Mouse (Mus musculus): ENCODE results near the gene Kat6b. TPM values are rescaled to one million over a fixed set of nuclear protein-coding genes. Genes with fewer than 3 reads are reported as not detected.
"Not testable (repeated sequence)": the region's sequence is repeated elsewhere in the genome, so short reads cannot be mapped to it uniquely, and the experiment has no call there.

Kat6b gene
- total RNA-seq, 2 experiments from 2014 or later: 17.2 to 22.3 TPM

DNA sequence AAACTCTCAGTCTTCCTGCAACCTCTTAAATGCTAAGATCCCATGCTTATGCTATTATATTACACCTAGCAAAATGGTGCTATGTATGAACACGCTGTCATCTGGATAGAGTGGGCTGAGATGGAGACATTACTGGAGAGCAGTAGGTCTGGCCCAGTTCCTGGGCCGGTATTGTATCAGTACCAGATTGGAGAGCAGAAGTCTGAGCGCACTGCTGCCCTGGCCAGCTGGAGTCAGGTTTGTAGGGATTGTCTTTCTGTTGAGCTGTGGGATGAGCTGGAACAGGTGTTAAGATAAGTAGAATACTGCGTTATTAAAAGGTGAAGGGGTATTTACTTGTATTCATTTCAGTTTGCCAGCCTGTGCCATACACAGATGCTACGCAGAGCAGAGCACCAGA, 34.3 kb downstream of the Kat6b start:
- intact Hi-C loops (cut with DNase I; ENCODE audit: low total_unique reads): no loop called here
- DNase-seq: no peak

DNA sequence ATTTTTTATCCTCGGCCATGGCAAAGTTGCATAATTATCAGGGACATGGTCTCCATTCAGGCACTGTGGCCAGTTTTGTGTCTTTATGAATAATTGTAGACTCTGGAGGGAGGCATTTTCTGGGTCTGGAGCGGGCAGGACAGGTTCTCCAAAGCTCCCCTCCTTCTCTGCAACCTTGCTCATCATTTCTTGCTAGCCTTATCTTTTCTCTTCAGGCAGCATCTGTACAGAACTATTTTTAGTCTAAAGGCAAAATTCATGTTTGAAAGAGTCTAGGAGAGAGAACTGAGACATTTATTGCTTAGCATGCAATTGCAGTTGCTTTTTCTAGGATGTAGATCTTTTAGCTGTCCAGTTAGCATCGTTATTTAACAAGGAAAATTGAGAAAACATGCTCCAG, 38.1 kb downstream of the Kat6b start:
- intact Hi-C loops (cut with DNase I; ENCODE audit: low total_unique reads): no loop called here
- DNase-seq: no peak

DNA sequence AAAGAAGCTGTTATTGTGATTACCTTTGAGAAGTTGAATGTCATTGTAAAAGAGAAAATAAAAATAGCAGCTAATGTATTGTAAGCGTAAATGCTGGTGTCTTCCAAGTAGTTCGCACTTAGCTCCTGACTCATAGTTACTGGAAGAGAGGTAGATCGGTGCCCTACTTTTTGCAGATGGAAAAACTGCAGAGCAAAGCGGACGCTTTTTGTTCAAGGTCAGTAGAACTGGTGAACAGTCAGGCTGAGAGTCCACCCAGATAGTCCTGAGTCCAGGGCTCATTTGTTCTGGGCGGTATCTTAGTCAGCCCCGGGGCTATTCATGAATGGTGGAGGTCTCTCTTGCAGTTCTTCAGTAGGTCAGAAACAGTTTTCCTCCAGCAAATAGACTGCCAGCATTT, 39.3 kb downstream of the Kat6b start:
- intact Hi-C loops (cut with DNase I; ENCODE audit: low total_unique reads): no loop called here
- DNase-seq: no peak

DNA sequence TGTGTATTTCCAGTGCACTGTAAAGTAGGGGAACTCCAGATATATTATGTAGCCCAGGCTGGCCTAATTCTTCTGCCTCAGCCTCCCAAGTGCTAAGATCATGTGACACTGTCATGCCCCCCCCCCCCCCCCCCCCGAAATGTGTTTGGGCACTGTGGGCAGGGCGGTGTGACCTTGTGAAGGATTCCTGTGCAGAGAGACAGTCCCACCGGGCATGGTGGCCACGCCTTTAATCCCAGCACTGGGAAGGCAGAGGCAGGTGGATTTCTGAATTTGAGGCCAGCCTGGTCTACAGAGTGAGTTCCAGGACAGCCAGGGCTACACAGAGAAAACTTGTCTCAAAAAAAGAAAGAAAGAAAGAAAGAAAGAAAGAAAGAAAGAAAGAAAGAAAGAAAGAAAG, 40.3 kb downstream of the Kat6b start:
- DNase-seq; intact Hi-C loops (cut with DNase I; ENCODE audit: low total_unique reads): not testable (repeated sequence)

DNA sequence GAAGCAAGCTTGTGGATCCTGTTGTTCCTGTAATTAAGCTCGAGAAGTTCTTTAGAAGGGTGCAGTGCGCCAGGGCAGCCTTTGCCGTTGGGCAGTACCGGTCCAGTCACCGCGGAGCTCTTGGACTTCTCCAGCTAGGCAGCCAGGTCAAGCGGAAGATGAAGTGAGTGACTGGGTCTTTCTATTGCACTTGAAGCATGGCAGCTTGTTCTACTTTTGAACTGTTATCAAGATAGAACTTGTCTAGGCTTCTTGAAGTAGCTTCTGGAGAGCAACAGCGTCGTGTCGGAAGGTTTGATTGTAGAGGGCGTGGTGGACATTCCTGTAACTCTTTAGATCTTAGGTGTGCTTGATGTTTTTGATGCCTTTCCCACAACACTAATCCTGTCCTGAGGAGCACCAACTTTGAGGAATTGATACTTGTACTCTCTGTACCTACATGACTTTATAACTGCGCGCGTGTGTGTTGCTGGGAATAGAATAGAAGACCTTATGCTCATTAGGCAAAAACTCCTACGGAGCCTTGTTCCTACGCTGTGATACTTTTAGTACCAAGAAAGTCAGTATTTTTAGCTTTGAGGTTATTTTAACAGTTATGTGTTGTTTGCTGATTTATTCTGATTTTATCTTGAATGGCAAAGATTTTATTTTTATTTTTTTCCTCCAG, 41.2 kb downstream of the Kat6b start:
- DNase-seq: no peak
- intact Hi-C loops (cut with DNase I; ENCODE audit: low total_unique reads): no loop called here

DNA sequence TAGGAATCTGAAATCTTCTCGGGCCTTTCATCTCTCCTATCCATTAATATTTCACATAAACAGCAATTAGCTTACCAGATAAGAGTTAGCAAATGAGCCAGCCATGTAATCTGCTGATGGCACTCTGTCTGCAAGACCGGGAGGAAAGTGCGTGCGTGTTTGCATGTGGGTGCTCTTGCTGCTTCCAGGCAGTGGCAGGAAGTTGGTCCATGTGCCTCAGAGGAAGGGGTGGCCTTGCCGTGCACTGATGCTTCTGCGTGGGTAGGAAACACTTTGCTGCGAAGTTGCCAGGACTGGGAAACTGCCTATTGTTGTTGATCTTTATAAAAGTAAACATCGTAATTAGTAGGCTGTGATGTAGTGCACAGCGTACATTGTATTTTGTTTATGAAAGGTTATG, 42.0 kb downstream of the Kat6b start:
- DNase-seq: no peak
- intact Hi-C loops (cut with DNase I; ENCODE audit: low total_unique reads): no loop called here

DNA sequence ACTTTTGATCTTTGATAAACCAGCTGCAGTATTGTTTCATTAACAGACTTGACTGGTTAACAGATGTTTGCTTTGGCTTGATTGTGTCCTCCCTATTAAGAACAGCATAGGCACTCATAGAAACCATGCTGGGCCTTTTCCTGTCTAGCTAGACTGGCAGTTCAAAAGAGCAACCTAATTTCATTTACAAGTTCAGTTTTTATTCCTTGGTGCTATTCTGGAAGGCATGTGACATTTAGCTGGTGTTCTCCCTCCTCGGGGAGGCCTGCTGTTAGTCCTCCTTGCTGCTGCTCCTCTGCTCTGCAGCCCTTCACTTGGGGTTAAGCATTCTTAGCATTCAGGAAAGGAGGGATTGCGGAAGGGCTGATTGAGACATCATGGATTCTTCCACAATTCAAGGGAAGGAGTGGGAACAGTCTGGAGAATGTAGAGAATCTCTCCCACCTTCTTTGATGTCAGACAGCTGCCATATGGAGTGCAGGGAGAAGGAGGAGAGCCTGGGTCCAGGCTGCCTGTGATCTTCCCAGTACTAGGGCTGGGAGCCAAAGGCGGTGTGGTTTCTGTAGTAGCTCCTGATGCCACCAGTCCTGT, 42.7 kb downstream of the Kat6b start:
- intact Hi-C loops (cut with DNase I; ENCODE audit: low total_unique reads): no loop called here
- peak; percentile 38 for DNase-seq

DNA sequence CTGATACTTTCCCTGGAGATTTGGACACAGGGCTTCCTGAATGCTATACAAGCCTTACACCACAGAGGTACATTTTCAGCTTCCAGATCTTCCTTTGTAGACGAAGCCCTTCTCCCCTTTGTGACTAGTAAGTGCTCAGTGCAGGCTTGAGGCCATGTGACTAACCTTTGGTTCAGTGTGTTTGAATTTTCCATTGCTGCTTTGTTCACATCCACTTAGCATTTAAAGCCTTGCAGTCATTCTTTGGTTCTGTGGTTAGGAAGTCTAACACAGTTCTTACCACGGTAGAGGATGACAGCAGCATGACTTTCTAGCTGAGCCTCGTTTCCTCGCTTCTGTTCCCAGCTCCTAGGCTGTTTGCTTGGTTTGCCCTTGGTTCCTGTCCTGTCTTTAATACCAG, 44.4 kb downstream of the Kat6b start:
- DNase-seq: no peak
- intact Hi-C loops (cut with DNase I; ENCODE audit: low total_unique reads): no loop called here

DNA sequence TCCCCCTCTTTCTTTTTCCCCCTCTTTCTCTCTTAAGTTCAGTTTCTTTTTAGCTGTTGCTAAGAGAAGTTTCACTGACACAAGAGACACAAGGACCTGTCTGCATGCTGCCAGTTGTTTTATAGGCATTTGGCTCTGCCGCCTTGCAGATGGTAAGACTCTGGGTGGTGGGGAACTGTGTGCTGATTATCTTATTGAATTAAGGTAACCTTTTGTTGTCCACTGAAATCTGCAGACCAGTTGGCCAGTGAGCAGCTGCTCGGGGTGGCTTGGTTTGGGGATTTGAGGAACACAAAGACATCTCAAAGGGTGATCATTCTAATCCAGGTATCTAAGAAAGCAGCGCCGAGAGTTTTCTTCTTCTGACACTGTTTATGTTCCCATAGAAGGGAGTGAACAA, 52.3 kb downstream of the Kat6b start:
- DNase-seq: no peak
- intact Hi-C loops (cut with DNase I; ENCODE audit: low total_unique reads): no loop called here

DNA sequence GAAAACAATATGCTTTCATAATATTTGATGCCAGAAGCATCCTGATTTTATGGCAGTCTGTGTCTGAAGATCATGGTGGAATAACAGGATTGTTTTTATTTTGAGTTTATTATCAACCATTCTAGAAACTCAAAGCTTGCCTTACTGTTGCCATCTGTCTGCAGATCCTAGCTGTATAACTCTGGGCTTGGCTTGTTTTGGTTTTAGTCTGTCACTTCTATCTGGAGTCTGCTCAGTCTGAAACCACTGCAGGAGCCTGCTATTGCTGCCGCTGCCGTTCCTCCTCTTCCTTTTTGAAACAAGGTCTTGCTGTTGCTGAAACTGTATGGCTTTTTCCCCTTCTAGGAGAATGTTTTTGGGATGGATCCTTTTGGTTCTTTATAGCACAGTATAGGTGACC, 52.8 kb downstream of the Kat6b start:
- DNase-seq: no peak
- intact Hi-C loops (cut with DNase I; ENCODE audit: low total_unique reads): no loop called here

DNA sequence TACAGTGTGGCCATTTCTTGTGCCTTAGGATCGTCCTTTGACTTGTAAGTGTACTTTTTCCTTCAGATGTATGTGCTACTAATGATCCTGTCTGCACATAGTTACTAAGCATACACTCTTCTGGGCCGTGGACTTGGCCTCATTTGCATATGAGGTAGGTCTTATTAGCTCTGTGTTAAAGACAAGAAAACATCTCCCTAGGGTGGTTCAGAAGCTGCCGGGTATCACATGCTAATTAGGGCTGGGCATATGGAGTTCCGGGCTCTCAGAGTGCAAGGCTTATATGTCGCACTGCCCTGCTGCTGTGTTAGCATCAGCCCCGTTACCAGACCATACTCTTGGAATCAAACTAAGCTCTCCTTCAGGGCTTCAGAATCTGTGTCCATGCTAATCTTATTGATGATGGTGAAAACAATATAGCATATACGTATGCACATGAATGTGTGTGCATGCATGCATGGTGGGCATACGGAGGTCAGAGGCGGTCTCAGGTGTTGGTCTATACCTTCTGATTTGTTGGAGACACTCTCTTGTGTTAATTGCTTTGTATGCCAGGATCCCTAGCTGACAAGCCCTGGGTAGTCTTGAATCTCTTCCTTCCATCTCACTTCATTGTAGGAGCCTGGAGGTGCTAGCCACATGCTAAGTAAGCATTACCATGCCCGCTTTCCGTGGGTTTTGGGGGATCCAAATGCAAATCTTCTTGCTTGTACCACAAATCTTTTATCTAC, 53.5 kb downstream of the Kat6b start:
- DNase-seq: no peak
- intact Hi-C loops (cut with DNase I; ENCODE audit: low total_unique reads): no loop called here

DNA sequence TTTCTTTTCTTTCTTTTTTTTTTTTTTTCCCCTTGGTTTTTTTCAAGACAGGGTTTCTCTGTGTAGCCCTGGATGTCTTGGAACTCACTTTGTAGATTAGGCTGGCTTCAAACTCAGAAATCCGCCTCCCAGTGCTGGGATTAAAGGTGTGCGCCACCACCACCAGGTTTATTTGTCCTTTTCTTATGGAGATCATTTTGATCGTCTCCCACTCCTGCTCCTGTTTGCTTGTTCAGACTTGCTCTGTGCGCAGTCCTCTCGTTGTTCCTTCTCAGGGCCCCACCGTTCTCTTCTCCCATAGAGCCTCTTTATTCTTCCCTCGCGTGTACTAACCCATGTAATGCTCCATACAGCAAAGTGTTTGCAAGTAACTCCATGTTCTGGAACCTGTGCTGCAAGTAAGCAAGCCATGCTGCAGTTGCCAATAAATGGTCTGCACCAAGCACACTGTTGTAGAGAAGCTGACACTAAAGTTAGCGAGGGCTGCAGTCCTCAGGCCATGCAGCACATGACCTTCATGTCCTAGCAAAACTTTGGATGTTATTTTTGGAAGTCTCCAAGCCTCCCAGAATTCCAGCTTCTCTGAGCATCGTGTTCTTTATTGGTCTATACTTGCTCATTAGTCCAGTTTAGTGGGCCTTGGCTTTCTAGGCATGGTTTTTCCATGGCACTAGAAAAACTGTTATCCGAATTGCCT, 55.4 kb downstream of the Kat6b start:
- intact Hi-C loops (cut with DNase I; ENCODE audit: low total_unique reads): no loop called here
- no peak for DNase-seq

DNA sequence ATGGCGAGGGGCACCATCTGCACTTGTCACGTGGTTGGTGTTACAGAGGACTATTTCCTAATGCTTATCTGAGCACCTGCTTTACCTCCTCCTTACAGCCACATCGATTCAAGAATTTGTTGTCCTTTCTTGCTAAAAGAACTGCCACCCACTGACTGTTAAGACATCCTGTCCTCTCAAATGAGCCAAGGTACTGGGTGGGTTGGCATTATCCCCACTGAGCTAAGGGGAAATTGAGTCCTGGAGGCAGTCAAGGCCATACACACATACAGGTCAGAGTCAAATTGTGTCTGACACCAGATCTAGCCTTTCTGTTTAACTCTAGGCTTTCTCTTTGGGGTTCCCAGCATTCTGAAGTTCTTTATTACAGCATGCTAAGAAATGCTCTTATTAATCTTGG, 56.6 kb downstream of the Kat6b start:
- intact Hi-C loops (cut with DNase I; ENCODE audit: low total_unique reads): no loop called here
- DNase-seq: no peak

DNA sequence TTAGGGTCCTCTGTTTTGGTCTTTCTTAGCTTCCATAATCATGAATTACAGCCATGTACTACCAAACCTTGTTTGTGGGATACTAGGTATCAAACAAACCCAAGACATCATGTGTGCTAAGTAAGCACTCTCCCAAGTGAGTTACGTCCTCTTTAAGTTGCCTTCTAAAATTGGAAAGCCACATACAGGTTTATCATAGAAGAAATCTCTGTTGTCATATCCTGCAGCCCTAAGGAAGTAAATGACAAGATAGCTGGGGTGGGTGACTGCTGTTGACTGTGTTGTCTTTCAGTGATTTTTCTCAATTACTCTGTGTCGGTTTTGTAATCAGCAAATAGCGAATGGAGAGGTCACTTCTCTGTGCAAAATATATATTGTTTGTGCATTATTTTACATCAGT, 58.5 kb downstream of the Kat6b start:
- intact Hi-C loops (cut with DNase I; ENCODE audit: low total_unique reads): no loop called here
- DNase-seq: no peak

DNA sequence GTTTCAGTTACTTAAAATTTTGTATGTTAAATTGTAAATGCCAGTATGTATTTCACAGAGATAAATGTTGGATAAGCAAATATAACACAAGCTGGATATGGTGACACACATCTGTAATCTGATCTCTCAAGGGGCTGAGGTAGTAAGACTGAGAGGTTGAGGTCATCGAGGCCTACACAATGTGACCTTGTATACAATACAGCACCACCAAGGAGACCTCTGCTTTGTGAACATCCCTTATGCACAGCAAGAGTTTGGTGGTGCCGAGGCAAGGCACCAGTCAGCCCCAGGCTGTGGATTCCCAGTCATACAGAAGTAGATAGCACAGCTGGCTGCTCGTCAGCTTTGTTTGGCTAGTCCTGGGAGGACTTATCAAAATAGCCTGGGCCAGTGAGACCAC, 59.1 kb downstream of the Kat6b start:
- DNase-seq: no peak
- intact Hi-C loops (cut with DNase I; ENCODE audit: low total_unique reads): no loop called here

DNA sequence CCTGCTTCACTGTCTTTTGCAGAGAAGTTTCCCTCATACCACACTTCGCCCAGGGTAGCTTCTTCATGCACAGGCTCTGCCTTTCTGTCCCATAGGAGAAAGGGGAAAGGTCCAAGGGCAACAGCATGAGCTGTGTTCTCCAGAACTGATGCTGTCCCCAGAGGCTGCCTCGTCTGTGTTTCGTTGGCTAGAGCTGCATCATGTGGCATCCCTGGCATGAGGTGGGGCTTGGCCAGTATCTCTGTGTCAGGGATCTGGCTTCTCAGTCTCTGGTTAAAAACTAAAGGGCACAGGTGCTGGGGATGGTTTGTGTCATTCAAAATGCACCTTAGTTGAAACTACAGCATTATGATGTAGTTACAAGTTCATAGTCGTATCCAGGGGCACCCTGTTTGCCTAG, 64.3 kb downstream of the Kat6b start:
- intact Hi-C loops (cut with DNase I; ENCODE audit: low total_unique reads): no loop called here
- DNase-seq: peak; percentile 49

DNA sequence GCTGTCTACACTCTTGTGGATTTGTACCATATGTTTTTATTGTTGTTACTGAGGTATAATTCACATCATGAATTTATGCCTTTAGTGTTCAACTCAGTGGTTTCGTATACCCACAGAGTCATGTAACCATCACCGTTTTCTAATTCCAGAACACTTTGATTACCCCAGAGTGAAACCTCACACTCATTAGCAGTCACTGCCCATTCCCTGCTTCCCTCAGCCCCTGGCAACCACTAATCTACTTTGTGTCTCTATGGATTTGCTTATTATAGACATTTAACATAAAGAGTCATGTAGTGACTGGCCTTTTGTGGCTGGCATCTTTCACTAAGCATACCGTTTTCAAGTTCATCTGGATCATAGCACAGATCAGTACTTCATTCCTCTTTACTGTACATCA, 65.1 kb downstream of the Kat6b start:
- no peak for DNase-seq
- intact Hi-C loops (cut with DNase I; ENCODE audit: low total_unique reads): no loop called here

DNA sequence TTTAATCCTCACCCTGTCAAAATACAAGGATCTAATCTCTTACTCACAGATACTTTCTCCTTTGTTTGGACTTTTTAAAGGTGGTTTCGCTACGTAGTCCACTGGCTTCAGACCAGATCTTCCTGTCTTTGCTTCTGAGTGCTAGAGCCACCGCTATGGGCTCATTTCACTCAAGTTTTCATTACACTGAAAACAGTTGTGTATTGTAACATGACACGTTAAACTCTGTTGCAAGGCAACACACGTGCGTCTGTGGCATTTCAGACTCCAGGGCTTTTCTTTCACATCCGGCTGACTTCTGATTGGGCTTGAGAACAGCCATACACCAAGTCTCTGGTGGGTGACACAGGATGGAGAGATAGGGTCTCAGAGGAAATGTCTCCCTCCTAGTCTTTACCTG, 66.1 kb downstream of the Kat6b start:
- intact Hi-C loops (cut with DNase I; ENCODE audit: low total_unique reads): no loop called here
- DNase-seq: no peak

DNA sequence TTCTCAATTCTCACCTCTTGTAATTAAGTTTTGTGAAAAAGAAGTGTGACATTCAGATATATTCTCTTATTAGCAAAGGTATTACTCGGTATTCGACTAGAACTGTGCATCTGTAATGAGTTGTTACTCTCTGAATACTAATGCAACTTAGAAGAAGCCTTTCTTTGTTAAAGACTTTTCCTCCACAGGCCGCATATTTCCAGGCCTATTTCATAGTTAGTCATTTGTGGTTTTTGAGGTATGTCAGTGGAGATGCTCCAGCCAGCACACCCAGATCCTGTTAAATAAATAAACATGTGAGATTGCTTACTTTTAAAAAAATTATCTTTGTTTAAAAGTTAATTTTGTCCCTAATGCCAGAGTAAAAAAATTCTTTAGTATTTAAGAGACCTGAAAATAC, 66.7 kb downstream of the Kat6b start:
- intact Hi-C loops (cut with DNase I; ENCODE audit: low total_unique reads): no loop called here
- no peak for DNase-seq

DNA sequence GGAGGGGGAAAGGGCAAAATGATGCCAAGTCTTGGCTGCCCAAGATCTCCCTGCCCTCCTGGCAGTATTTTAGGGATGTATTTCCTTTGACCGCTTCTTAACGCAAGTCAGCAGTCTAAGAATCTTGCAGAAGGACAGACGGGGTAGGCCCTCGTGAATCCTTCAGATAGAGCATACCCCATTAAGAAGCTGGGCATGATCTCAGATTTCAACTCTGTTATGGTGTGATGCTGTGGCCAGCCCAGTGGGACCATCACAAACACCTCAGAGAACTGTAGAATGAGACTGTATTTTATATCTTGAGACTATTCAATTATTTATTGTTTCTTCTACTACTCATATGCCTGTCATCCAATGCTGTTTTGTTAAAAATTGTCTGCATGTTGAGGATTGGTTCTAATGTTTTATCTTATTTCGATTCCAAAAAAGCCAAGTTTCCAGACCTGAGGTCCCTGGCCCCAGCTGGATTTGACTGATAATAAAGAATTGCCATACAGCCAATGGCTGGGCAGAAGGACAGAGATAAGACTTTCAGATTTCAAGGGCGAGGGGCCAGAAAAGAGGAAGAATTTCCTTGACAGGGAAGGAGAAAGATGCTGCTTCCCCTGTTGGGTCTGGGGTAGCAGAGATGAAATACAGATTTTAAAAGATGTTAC, 67.8 kb downstream of the Kat6b start:
- intact Hi-C loops (cut with DNase I; ENCODE audit: low total_unique reads): no loop called here
- DNase-seq: no peak
